Mouse (Mus musculus): ENCODE data around the gene Itga2b. TPM values are rescaled to one million over a fixed set of nuclear protein-coding genes. Genes with fewer than 3 reads are reported as not detected.

Itga2b gene
- polyA plus RNA-seq, 1 experiment from 2014 or later, result 6.9 TPM

DNA sequence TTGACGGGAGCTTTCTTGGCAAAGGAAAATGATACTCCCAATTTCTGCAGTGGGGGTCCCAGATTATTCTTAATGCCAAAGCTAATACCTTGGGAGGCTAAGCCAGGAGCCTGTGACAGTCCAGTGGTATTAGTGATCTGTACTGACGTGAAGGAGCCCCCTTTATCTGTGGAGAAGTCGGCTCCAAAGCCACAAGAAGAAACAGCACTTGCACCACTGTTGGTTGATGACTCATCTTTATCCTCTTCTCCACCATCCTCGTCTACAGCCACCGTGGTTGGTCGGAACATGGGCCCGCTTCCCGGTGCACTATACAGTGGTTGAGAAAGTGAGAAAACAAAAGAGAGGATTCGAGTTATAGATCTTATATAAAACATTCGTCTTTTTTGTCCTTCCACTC lies 11.9 kb upstream of the Itga2b start:
- no peak overlapping the region for H3K4me3 ChIP-seq (replicated peaks)
- no peak overlapping the region for H3K27ac ChIP-seq
- 91% methylated on average over 10 of the region's 10 CpGs for WGBS
- no peaks in the 10 kb centered on the region for H3K4me1 ChIP-seq (replicated peaks)
- ATAC-seq (ENCODE audit: insufficient number of reproducible peaks, insufficient read depth, low FRiP score, low TSS enrichment, low read depth), result no peak
- H3K9ac ChIP-seq (replicated peaks), result no peak overlapping the region
- no peaks in the 10 kb centered on the region for H3K9me3 ChIP-seq
- peaks cover 91% of the 10 kb centered on the region for H3K36me3 ChIP-seq
- H3K27me3 ChIP-seq, result no peaks in the 10 kb centered on the region
- no peak overlapping the region for H3K4me2 ChIP-seq

DNA sequence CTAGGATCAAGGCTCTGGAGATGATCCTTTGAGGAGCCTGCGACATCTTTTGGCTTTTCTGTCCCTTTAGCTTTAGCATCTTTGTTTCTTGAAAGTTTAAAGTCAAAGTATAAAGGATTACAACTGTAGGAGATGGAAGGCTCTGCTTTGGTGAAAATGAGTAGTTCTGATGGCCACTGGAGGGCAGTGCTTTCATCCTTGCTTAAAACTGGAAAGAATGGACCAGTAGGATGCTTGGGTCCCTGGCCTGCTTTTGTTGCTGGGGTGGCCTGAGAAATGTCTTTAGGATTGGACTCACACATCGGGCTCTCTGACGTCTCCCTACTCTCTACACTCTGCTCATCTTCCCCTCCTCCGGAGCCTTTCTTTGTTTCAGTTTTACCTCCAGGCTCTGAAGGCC lies 11.0 kb upstream of the Itga2b start:
- WGBS, result 88% methylated on average over 4 of the region's 4 CpGs
- no peak overlapping the region for H3K4me3 ChIP-seq (replicated peaks)
- H3K27ac ChIP-seq, result no peak overlapping the region
- H3K9ac ChIP-seq (replicated peaks), result no peak overlapping the region
- ATAC-seq (ENCODE audit: insufficient number of reproducible peaks, insufficient read depth, low FRiP score, low TSS enrichment, low read depth), result no peak
- H3K36me3 ChIP-seq, result peaks cover 84% of the 10 kb centered on the region
- H3K4me2 ChIP-seq, result no peak overlapping the region
- H3K9me3 ChIP-seq, result no peaks in the 10 kb centered on the region
- H3K27me3 ChIP-seq, result no peaks in the 10 kb centered on the region
- H3K4me1 ChIP-seq (replicated peaks), result no peaks in the 10 kb centered on the region

DNA sequence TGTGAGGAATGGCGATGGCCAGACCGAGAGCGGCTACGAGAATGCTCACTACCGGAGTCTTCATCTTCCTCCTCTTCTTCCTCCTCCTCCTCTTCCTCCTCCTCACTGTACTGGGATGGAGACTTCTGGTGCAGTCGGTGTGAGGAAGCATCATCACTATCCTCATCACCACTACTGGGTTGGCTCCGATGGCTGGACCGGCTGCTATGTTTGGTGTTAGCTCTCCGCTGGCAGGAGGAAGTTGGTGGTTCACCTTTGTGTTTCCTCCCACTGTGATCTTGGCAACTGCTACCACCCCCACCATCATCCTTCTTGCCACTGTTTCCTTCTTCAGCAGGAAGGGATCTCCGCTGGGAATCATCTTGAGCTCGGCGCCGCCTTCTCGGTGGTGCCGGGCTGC lies 10.2 kb upstream of the Itga2b start:
- whole genome bisulfite sequencing, result 95% methylated on average over 15 of the region's 15 CpGs
- Histone ChIP-seq H3K27me3 (no peaks in the 10 kb centered on the region), H3K36me3 (peaks cover 82% of the 10 kb centered on the region), H3K4me1 (replicated peaks) (no peaks in the 10 kb centered on the region), H3K4me3 (replicated peaks) (no peak overlapping the region), H3K4me2 (no peak overlapping the region), H3K9me3 (no peaks in the 10 kb centered on the region), H3K9ac (replicated peaks) (no peak overlapping the region), H3K27ac (no peak overlapping the region)
- ATAC-seq (ENCODE audit: insufficient number of reproducible peaks, insufficient read depth, low FRiP score, low TSS enrichment, low read depth), result no peak

DNA sequence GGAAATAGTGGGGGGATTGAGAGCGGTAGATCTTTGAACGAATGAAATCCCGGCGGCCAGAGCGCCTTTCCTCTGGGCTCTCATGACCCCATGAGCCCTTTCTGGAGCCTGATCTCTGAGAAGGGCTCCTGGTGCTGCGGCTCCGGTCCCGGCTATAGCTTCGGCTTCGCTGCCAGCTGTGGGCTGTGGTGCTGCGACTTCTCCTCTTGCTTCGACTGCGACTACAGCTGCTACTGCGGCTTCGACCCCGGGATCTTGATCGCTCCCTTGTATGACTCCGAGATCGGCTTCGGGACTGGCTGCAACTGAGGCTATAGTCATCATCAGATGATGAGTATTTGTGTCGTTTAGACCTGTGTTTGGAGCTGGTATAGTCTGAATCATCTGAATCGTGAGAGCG lies 9.7 kb upstream of the Itga2b start:
- no peaks in the 10 kb centered on the region for H3K9me3 ChIP-seq
- no peaks in the 10 kb centered on the region for H3K4me1 ChIP-seq (replicated peaks)
- H3K27me3 ChIP-seq, result no peaks in the 10 kb centered on the region
- 95% methylated on average over 23 of the region's 23 CpGs for WGBS
- H3K9ac ChIP-seq (replicated peaks), result no peak overlapping the region
- H3K27ac ChIP-seq, result no peak overlapping the region
- H3K4me3 ChIP-seq (replicated peaks), result no peak overlapping the region
- no peak for ATAC-seq (ENCODE audit: insufficient number of reproducible peaks, insufficient read depth, low FRiP score, low TSS enrichment, low read depth)
- H3K36me3 ChIP-seq, result peaks cover 82% of the 10 kb centered on the region
- H3K4me2 ChIP-seq, result no peak overlapping the region

DNA sequence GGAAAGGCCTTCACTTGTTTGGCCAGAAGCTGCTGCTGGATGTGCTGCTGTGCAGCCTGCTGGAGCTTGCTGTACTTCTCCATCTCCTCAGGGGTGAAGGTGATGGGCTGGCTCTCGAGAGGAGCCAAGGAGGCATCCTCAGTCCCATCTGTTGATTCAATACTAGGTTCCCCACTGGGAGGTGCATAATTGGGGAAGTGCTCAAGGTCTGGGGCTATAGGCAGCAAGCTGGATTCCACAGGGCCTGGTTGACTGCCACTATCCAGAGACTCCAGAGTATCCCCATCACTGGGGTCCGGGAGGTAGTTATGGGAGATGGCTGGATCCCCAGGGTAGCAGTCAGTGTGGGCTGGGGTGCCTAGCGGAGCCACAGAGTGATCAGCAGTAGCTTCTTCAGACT lies 8.7 kb upstream of the Itga2b start:
- Histone ChIP-seq H3K4me2 (no peak overlapping the region), H3K4me1 (replicated peaks) (no peaks in the 10 kb centered on the region), H3K36me3 (peaks cover 82% of the 10 kb centered on the region), H3K27me3 (no peaks in the 10 kb centered on the region), H3K9me3 (no peaks in the 10 kb centered on the region), H3K9ac (replicated peaks) (no peak overlapping the region), H3K27ac (no peak overlapping the region), H3K4me3 (replicated peaks) (no peak overlapping the region)
- WGBS, result 90% methylated on average over 3 of the region's 3 CpGs
- no peak for ATAC-seq (ENCODE audit: insufficient number of reproducible peaks, insufficient read depth, low FRiP score, low TSS enrichment, low read depth)

DNA sequence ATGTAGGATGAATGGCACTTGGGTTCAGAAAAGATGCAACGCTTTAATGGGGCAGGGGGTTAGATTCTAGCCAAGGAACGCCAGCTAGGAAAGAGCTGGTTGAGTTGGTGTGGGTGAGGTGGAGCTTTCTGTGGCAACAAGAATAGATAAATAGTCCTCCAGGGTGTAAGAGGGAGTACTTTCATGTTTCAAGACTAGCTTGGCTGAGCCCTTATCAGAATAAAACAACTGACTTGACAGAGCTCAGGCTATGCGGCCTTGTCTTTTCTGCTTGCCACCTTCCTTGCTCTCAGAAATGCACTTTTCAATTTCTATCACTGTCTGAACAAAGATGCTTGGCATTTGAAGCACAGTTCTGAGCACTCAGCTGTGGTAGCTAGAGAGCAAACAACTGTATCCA lies 5.1 kb upstream of the Itga2b start:
- ATAC-seq (ENCODE audit: insufficient number of reproducible peaks, insufficient read depth, low FRiP score, low TSS enrichment, low read depth), result no peak
- H3K9me3 ChIP-seq, result no peaks in the 10 kb centered on the region
- no peaks in the 10 kb centered on the region for H3K4me1 ChIP-seq (replicated peaks)
- 98% methylated on average over 3 of the region's 3 CpGs for WGBS
- H3K4me2 ChIP-seq, result no peak overlapping the region
- no peaks in the 10 kb centered on the region for H3K27me3 ChIP-seq
- H3K9ac ChIP-seq (replicated peaks), result no peak overlapping the region
- peaks cover 48% of the 10 kb centered on the region for H3K36me3 ChIP-seq
- H3K4me3 ChIP-seq (replicated peaks), result no peak overlapping the region
- no peak overlapping the region for H3K27ac ChIP-seq

DNA sequence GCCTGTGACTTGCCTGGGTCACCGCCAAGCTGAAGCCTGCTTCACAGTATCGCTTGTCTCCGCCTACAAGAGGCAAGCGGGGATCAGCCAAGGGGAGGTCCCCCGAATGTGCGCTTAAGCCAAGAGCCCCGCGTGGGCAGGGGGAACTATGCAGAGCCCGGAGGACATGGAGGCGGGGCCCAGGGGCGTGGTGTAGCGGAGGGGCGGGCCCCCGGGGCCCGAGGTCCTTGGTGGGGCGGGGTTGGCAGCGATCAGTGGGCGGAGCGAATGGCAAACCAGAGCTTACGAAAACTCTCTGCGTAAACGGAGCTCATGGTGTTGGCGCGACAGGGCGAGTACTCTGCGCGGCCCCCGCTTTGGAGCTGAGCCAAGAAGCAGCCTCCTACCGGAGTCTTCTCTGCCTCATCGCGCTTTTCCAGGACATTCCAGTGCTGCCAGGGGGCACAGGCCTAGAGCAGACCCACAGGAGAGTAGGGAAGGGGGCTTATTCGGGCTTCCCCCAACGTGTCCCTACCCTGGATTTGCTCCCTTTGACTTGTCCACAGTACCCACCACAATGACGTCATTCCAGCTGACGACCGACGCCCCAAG lies 2.8 kb downstream of the Itga2b start:
- Histone ChIP-seq H3K4me1 (replicated peaks) (peaks cover 22% of the 10 kb centered on the region), H3K4me2 (peak overlapping the region; percentile 84), H3K9me3 (no peaks in the 10 kb centered on the region), H3K36me3 (no peaks in the 10 kb centered on the region), H3K4me3 (replicated peaks) (peak overlapping the region; percentile 45), H3K27ac (peak overlapping the region; percentile 32; the same call in 1 of the 2 replicates), H3K9ac (replicated peaks) (peak overlapping the region; percentile 52), H3K27me3 (peaks cover 30% of the 10 kb centered on the region)
- peak; percentile 89 for ATAC-seq (ENCODE audit: insufficient number of reproducible peaks, insufficient read depth, low FRiP score, low TSS enrichment, low read depth)
- WGBS, result under 1% methylated on average over 37 of the region's 37 CpGs

DNA sequence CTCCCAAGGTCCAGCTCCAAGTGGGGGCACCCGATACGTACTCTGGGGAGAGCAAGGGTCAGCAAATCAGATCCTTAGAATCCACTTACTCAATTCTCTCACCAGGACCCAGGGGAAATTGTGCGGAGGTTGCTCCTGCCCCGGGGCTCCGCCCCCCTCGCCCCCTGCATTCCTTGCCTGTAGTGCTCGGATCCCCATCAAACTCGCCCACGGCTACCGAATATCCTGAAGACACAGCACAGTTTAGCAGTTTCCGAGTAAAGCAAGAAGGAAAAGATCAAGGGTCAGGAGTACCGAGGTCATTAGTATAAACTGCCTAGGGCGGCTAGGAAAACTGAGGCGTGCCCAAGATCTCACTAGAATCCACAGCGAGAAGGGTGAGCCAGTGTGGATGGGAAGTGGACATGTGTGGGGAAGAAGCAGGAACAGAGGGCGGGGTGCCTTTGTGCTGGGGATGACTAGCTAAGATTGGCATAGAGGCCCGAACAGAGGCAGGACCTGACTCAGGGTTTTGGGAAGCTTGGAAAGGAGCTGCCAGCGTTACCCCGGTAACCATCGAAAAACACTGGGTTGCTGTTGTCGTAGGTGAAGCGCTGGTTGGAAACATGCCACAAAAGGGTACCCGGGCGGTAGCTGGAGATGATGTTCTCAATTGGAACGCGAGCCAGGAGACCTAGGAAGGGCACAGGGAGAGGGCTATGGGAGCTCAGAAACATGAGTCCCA lies 4.0 kb downstream of the Itga2b start:
- H3K27me3 ChIP-seq, result peaks cover 34% of the 10 kb centered on the region
- H3K9ac ChIP-seq (replicated peaks), result peak overlapping the region; percentile 24
- no peak overlapping the region for H3K27ac ChIP-seq
- no peak for ATAC-seq (ENCODE audit: insufficient number of reproducible peaks, insufficient read depth, low FRiP score, low TSS enrichment, low read depth)
- H3K4me1 ChIP-seq (replicated peaks), result peaks cover 22% of the 10 kb centered on the region
- no peaks in the 10 kb centered on the region for H3K9me3 ChIP-seq
- H3K36me3 ChIP-seq, result no peaks in the 10 kb centered on the region
- H3K4me3 ChIP-seq (replicated peaks), result no peak overlapping the region
- peak overlapping the region; percentile 28 for H3K4me2 ChIP-seq
- 12% methylated on average over 26 of the region's 26 CpGs for WGBS

DNA sequence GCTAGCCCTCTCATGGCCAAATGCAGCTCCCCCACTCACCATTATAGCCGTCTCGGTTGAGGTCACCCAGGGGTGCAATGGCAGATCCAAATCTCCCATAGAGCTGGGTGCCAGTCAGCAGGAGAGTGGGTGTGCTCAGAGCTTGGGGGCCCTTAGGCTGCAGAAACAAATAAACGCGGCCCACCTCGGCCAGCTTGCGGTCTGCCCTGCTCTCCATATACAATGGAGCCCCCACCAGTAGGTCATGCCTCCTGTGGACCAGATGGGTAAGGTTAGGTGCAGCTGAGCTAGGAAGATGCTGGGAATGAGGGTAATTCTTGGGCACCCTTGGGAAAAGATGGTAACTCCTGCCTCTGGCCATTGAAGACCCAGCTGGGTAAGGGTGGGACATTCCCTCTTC lies 5.0 kb downstream of the Itga2b start:
- ATAC-seq (ENCODE audit: insufficient number of reproducible peaks, insufficient read depth, low FRiP score, low TSS enrichment, low read depth), result no peak
- Histone ChIP-seq H3K9me3 (no peaks in the 10 kb centered on the region), H3K4me2 (no peak overlapping the region), H3K27ac (no peak overlapping the region), H3K4me1 (replicated peaks) (peaks cover 22% of the 10 kb centered on the region), H3K9ac (replicated peaks) (no peak overlapping the region), H3K4me3 (replicated peaks) (no peak overlapping the region), H3K27me3 (peaks cover 40% of the 10 kb centered on the region), H3K36me3 (no peaks in the 10 kb centered on the region)
- WGBS, result 96% methylated on average over 6 of the region's 6 CpGs

DNA sequence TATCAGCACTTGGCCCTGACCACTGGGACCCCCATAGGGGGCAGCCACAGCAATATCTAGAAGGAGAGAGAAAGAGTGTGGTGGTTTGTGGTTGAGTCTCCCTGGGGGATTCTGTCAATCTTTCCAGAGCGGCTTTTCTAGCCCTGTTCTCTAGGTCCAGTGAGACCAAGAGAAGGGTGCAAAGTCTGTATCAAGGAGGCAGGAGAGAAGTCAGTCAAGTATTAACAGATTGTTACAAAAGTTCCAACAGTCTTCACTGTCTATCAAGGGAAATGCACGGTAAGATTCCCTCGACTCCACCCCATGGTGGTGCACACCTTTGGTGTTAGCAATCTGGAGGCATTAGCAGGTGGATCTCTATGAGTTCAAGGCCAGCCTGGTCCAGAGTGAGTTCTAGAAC lies 8.2 kb downstream of the Itga2b start:
- ATAC-seq (ENCODE audit: insufficient number of reproducible peaks, insufficient read depth, low FRiP score, low TSS enrichment, low read depth), result no peak
- H3K4me3 ChIP-seq (replicated peaks), result no peak overlapping the region
- no peak overlapping the region for H3K9ac ChIP-seq (replicated peaks)
- no peaks in the 10 kb centered on the region for H3K36me3 ChIP-seq
- 81% methylated on average over 3 of the region's 3 CpGs for WGBS
- no peaks in the 10 kb centered on the region for H3K9me3 ChIP-seq
- no peak overlapping the region for H3K27ac ChIP-seq
- peaks cover 11% of the 10 kb centered on the region for H3K4me1 ChIP-seq (replicated peaks)
- H3K27me3 ChIP-seq, result peaks cover 48% of the 10 kb centered on the region
- H3K4me2 ChIP-seq, result no peak overlapping the region

DNA sequence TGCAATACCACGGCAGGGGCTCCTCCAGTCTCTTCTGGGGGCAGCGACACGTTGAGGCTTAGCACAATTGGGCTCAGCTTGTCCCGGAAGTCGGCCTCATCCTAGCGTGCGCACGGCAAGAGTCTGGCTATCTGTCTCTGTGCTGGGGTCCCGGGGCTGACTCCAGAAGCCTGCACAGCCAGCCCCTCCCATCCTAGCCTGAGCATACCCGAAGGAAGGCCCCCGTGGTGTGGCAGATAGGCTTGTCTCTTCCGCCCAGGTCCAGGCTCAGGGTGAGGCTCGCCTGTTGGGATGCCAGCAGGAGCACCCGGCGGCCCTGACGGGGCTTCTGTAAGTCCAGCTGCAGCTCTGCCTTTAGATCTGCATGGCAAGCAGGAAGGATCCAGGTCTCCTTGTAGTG lies 9.4 kb downstream of the Itga2b start:
- 55% methylated on average over 16 of the region's 16 CpGs for WGBS
- Histone ChIP-seq H3K4me3 (replicated peaks) (no peak overlapping the region), H3K36me3 (no peaks in the 10 kb centered on the region), H3K27me3 (peaks cover 44% of the 10 kb centered on the region), H3K4me1 (replicated peaks) (peaks cover 10% of the 10 kb centered on the region), H3K4me2 (no peak overlapping the region), H3K9me3 (no peaks in the 10 kb centered on the region), H3K9ac (replicated peaks) (no peak overlapping the region), H3K27ac (no peak overlapping the region)
- no peak for ATAC-seq (ENCODE audit: insufficient number of reproducible peaks, insufficient read depth, low FRiP score, low TSS enrichment, low read depth)

All from limb, embryonic 12.5 days (tissue).